In genomic region chr12:71217191-71217590, GRCm38 (mm10) we compare ENCODE assay signal across 13 mouse cellular contexts.
A peak's percentile ranks its signal among the peaks of the same experiment; 100 is the strongest.
DNase-seq lines count a peak whose midpoint lies in the region; ATAC-seq and TF ChIP-seq lines count a peak whose summit lies in the region.
"Had no signal": no experiment of that assay in that cellular context is flagged by ENCODE, and none has a peak within 500 bp of the region (broad histone marks: within the 10 kb centered on the region; RNA-seq: fewer than 3 reads in every experiment).

No protein-coding gene starts in this region.

- H3K36me3 ChIP-seq in heart, embryonic 13.5 days, result peaks cover 52% of the 10 kb centered on the region
- H3K36me3 ChIP-seq in heart, embryonic 11.5 days (ENCODE audit: control insufficient read depth, insufficient read depth, low read length), result peaks cover 12% of the 10 kb centered on the region
- H3K36me3 ChIP-seq in kidney, adult 2 months (ENCODE audit: control insufficient read depth, insufficient read depth, low read length), result no peaks in the 10 kb centered on the region
- peaks cover 36% of the 10 kb centered on the region for H3K36me3 ChIP-seq in kidney, embryonic 15.5 days
- H3K36me3 ChIP-seq in midbrain, postnatal 0 days (ENCODE audit: insufficient read depth, low read length), result no peaks in the 10 kb centered on the region; the same call in 1 of the 2 replicates
- peaks cover 5% of the 10 kb centered on the region; the same call in 1 of the 2 replicates for H3K36me3 ChIP-seq in midbrain, embryonic 11.5 days (ENCODE audit: control insufficient read depth, insufficient read depth, low read length)

- 46% methylated on average over 9 of the region's 9 CpGs for WGBS in heart, embryonic 13.5 days
- 67% methylated on average over 9 of the region's 9 CpGs for WGBS in heart, embryonic 11.5 days (ENCODE audit: insufficient replicate concordance)
- 73% methylated on average over 9 of the region's 9 CpGs for WGBS in kidney, adult 2 months
- 80% methylated on average over 9 of the region's 9 CpGs for WGBS in kidney, embryonic 15.5 days
- WGBS in midbrain, postnatal 0 days, result 80% methylated on average over 9 of the region's 9 CpGs
- WGBS in midbrain, embryonic 11.5 days, result 83% methylated on average over 9 of the region's 9 CpGs

- ATAC-seq in heart, embryonic 13.5 days (ENCODE audit: extremely low read depth, insufficient number of reproducible peaks, low FRiP score, low TSS enrichment), result no peak
- ATAC-seq in heart, embryonic 11.5 days (replicated peaks; ENCODE audit: insufficient number of reproducible peaks, low FRiP score, low TSS enrichment), result no peak
- no peak for ATAC-seq in kidney, embryonic 15.5 days (replicated peaks; ENCODE audit: low FRiP score)
- no peak for ATAC-seq in midbrain, postnatal 0 days (ENCODE audit: low FRiP score)
- ATAC-seq in midbrain, embryonic 11.5 days (ENCODE audit: low FRiP score), result no peak
- ATAC-seq: CD4-positive, CD25-positive, alpha-beta regulatory T cell, adult 4 months; midbrain, embryonic 15.5 days had no signal

- H3K27me3 ChIP-seq in heart, embryonic 13.5 days (replicated peaks), result no peaks in the 10 kb centered on the region
- no peaks in the 10 kb centered on the region for H3K27me3 ChIP-seq in heart, embryonic 11.5 days (ENCODE audit: control insufficient read depth, insufficient read depth, low read length)
- H3K27me3 ChIP-seq in kidney, adult 2 months (replicated peaks; ENCODE audit: control insufficient read depth, insufficient read depth, low read length), result no peaks in the 10 kb centered on the region
- H3K27me3 ChIP-seq in kidney, embryonic 15.5 days, result no peaks in the 10 kb centered on the region
- no peaks in the 10 kb centered on the region for H3K27me3 ChIP-seq in midbrain, postnatal 0 days (ENCODE audit: insufficient read depth, low read length)
- no peaks in the 10 kb centered on the region for H3K27me3 ChIP-seq in midbrain, embryonic 11.5 days (ENCODE audit: control insufficient read depth, insufficient read depth, low read length)
- H3K27me3 ChIP-seq: liver, embryonic 15.5 days; midbrain, embryonic 15.5 days had no signal

- TF ChIP-seq CTCF in kidney, adult 2 months (conservative IDR thresholded peaks at IDR 0.05; ENCODE audit: insufficient read depth, insufficient read length, low read depth, low read length), result no peak
- no peak for TF ChIP-seq CTCF in midbrain, postnatal 0 days (IDR thresholded peaks at IDR 0.05)

- H3K4me3 ChIP-seq in heart, embryonic 13.5 days, result no peak overlapping the region
- no peak overlapping the region for H3K4me3 ChIP-seq in heart, embryonic 11.5 days (ENCODE audit: low read depth, low read length)
- H3K4me3 ChIP-seq in kidney, adult 2 months (ENCODE audit: insufficient read depth, low read depth, low read length), result no peak overlapping the region
- no peak overlapping the region for H3K4me3 ChIP-seq in kidney, embryonic 15.5 days (replicated peaks)
- H3K4me3 ChIP-seq in midbrain, postnatal 0 days (ENCODE audit: low read depth, low read length), result no peak overlapping the region
- no peak overlapping the region for H3K4me3 ChIP-seq in midbrain, embryonic 11.5 days (ENCODE audit: low read depth, low read length)
- H3K4me3 ChIP-seq: liver, embryonic 15.5 days; midbrain, embryonic 15.5 days had no signal

- peak overlapping the region; percentile 58; the same call in 1 of the 2 replicates for H3K9ac ChIP-seq in heart, embryonic 13.5 days
- no peak overlapping the region for H3K9ac ChIP-seq in heart, embryonic 11.5 days (ENCODE audit: low read depth, low read length)
- no peak overlapping the region for H3K9ac ChIP-seq in kidney, embryonic 15.5 days
- H3K9ac ChIP-seq in midbrain, postnatal 0 days (replicated peaks; ENCODE audit: low read length, poor library complexity, severe bottlenecking), result no peak overlapping the region
- H3K9ac ChIP-seq in midbrain, embryonic 11.5 days (ENCODE audit: low read length), result no peak overlapping the region
- H3K9ac ChIP-seq: liver, embryonic 15.5 days; midbrain, embryonic 15.5 days had no signal

- DNase-seq in kidney, adult 2 months, result peak; percentile 22
- DNase-seq in midbrain, postnatal 0 days (ENCODE audit: low spot score), result peak; percentile 31
- DNase-seq in midbrain, embryonic 11.5 days (ENCODE audit: low spot score, missing footprints), result no peak
- peak; percentile 19 for DNase-seq in skeletal muscle tissue, adult 2 months (ENCODE audit: low read depth, low spot score)
- DNase-seq in neural tube, embryonic 10.5 days (ENCODE audit: extremely low spot score, low spot score), result no peak
- DNase-seq: thymus, postnatal 4 days had no signal

- H3K4me2 ChIP-seq in heart, embryonic 13.5 days, result no peak overlapping the region
- H3K4me2 ChIP-seq in heart, embryonic 11.5 days, result no peak overlapping the region
- no peak overlapping the region for H3K4me2 ChIP-seq in kidney, embryonic 15.5 days
- no peak overlapping the region for H3K4me2 ChIP-seq in midbrain, postnatal 0 days (ENCODE audit: low read depth, low read length, poor library complexity, severe bottlenecking)
- H3K4me2 ChIP-seq in midbrain, embryonic 11.5 days, result no peak overlapping the region
- H3K4me2 ChIP-seq: liver, embryonic 15.5 days; midbrain, embryonic 15.5 days had no signal

- peak overlapping the region; percentile 71 for H3K27ac ChIP-seq in heart, embryonic 13.5 days (replicated peaks)
- H3K27ac ChIP-seq in heart, embryonic 11.5 days (ENCODE audit: low read depth, low read length), result no peak overlapping the region
- H3K27ac ChIP-seq in kidney, adult 2 months (ENCODE audit: insufficient read depth, low read depth, low read length), result no peak overlapping the region
- H3K27ac ChIP-seq in kidney, embryonic 15.5 days, result no peak overlapping the region
- H3K27ac ChIP-seq in midbrain, postnatal 0 days (ENCODE audit: low read depth, low read length), result no peak overlapping the region
- no peak overlapping the region for H3K27ac ChIP-seq in midbrain, embryonic 11.5 days (ENCODE audit: low read depth, low read length)
- H3K27ac ChIP-seq: kidney, postnatal 0 days; liver, embryonic 15.5 days; midbrain, embryonic 15.5 days had no signal

- H3K4me1 ChIP-seq in heart, embryonic 13.5 days, result peaks cover 17% of the 10 kb centered on the region
- H3K4me1 ChIP-seq in heart, embryonic 11.5 days (ENCODE audit: control insufficient read depth, insufficient read depth, low read length), result peaks cover 6% of the 10 kb centered on the region
- H3K4me1 ChIP-seq in kidney, adult 2 months (ENCODE audit: control insufficient read depth, insufficient read depth, low read length), result no peaks in the 10 kb centered on the region
- no peaks in the 10 kb centered on the region for H3K4me1 ChIP-seq in kidney, embryonic 15.5 days
- H3K4me1 ChIP-seq in midbrain, postnatal 0 days (ENCODE audit: insufficient read depth, low read length), result no peaks in the 10 kb centered on the region
- no peaks in the 10 kb centered on the region for H3K4me1 ChIP-seq in midbrain, embryonic 11.5 days (ENCODE audit: control insufficient read depth, insufficient read depth, low read length)
- H3K4me1 ChIP-seq: liver, embryonic 15.5 days; midbrain, embryonic 15.5 days had no signal

- H3K9me3 ChIP-seq in heart, embryonic 13.5 days, result no peaks in the 10 kb centered on the region
- no peaks in the 10 kb centered on the region for H3K9me3 ChIP-seq in heart, embryonic 11.5 days (replicated peaks; ENCODE audit: control insufficient read depth, low read length)
- no peaks in the 10 kb centered on the region for H3K9me3 ChIP-seq in kidney, embryonic 15.5 days (replicated peaks)
- no peaks in the 10 kb centered on the region for H3K9me3 ChIP-seq in midbrain, postnatal 0 days (ENCODE audit: low read length)
- no peaks in the 10 kb centered on the region for H3K9me3 ChIP-seq in midbrain, embryonic 11.5 days (ENCODE audit: control insufficient read depth, low read length)
- H3K9me3 ChIP-seq: liver, embryonic 15.5 days; midbrain, embryonic 15.5 days had no signal

- no peak for TF ChIP-seq POLR2A in kidney, adult 2 months (IDR thresholded peaks at IDR 0.05; ENCODE audit: low read depth, low read length)

Comparison
In these comparisons a context has a peak if more than half of its experiments do, and no peak if none do; other contexts are left out.
1. DNase-seq: peak in kidney, adult 2 months (single experiment), midbrain, postnatal 0 days (single experiment) and skeletal muscle tissue, adult 2 months (single experiment); none in midbrain, embryonic 11.5 days (single experiment) and neural tube, embryonic 10.5 days (single experiment).